Mouse (Mus musculus): ENCODE measurements at regions not wholly inside any gene's neighbourhood (a gene's known extent, or its start where the extent isn't known, plus 50 kb on each side); places are given as distances from the start of the nearest gene placed in this dataset.
A peak's percentile ranks its signal among the peaks of the same experiment; 100 is the strongest.
"Not testable (repeated sequence)": the region's sequence is repeated elsewhere in the genome, so short reads cannot be mapped to it uniquely, and the experiment has no call there.

- ATAC-seq (replicated peaks; ENCODE audit: insufficient number of reproducible peaks, low FRiP score, low TSS enrichment, low read depth) (no peak), DNase-seq (ENCODE audit: low spot score) (peak; percentile 44)
- H3K4me3 ChIP-seq (ENCODE audit: low read depth, low read length), result no peak overlapping the region
Measured at GRCm38 (mm10) chr13:27945062-27945461, 71.0 kb upstream of the Prl4a1 start.

DNA sequence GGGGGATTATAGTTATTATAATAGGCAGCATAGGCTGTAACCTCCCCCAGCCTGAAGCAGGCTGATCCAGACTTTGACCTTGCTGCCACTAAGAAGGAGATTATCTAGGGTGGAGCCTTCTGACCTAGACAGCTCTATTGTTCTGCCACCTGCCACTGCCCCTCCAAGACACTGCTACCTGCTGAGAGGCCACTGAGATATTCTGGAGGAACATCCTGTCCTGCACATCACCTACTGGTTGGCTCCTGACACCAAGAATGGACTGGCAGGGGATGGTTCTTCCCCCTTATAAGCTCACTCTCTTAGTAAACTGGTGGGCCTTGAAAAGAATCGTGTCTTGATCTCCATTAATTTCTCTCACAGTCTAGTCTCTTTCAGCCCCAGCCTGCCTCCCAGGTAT, 55.6 kb upstream of the Prl4a1 start:
- not testable (repeated sequence) for H3K4me3 ChIP-seq (ENCODE audit: low read depth, low read length); ATAC-seq (replicated peaks; ENCODE audit: insufficient number of reproducible peaks, low FRiP score, low TSS enrichment, low read depth); H3K4me1 ChIP-seq (ENCODE audit: control insufficient read depth, insufficient read depth, low read length); H3K27ac ChIP-seq (replicated peaks; ENCODE audit: low read depth, low read length); H3K4me2 ChIP-seq (ENCODE audit: low read depth, low read length); H3K9me3 ChIP-seq (replicated peaks; ENCODE audit: control insufficient read depth, low read length); H3K9ac ChIP-seq (replicated peaks; ENCODE audit: low read length); H3K27me3 ChIP-seq (ENCODE audit: control insufficient read depth, insufficient read depth, low read length); H3K36me3 ChIP-seq (replicated peaks; ENCODE audit: control insufficient read depth, insufficient read depth, low read depth, low read length); DNase-seq (ENCODE audit: low spot score)
- WGBS, result 86% methylated on average over 1 of the region's 1 CpGs

More at GRCm38 (mm10) chr13:27945062-27945461, 71.0 kb upstream of the Prl4a1 start:
- Histone ChIP-seq H3K4me1 (ENCODE audit: control insufficient read depth, insufficient read depth, low read length) (no peaks in the 10 kb centered on the region), H3K27ac (replicated peaks; ENCODE audit: low read depth, low read length) (no peak overlapping the region), H3K4me2 (ENCODE audit: low read depth, low read length) (no peak overlapping the region), H3K9ac (replicated peaks; ENCODE audit: low read length) (no peak overlapping the region), H3K9me3 (replicated peaks; ENCODE audit: control insufficient read depth, low read length) (no peaks in the 10 kb centered on the region), H3K27me3 (ENCODE audit: control insufficient read depth, insufficient read depth, low read length) (no peaks in the 10 kb centered on the region), H3K36me3 (replicated peaks; ENCODE audit: control insufficient read depth, insufficient read depth, low read depth, low read length) (no peaks in the 10 kb centered on the region)
- WGBS, result 51% methylated on average over 3 of the region's 3 CpGs

DNA sequence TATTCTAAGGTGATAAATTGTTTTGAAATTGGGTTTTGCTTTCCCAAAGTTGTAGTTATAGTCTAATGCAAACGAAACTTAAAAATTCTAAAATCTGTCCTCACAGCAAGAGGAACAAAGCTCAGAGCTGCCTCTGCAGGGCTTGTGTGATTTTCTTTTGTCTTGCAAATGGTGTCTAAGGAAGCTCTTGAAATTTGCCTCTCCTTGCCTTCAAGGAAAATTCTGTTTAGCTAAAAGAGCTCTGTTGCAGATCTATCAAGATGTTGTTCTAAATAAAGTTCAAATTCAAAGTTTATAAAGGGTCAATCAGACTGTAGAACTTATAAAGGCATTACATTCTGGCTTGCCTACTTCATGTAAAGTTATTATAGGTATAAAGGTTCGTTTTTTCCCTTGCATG, 53.6 kb upstream of the Prl4a1 start:
- 78% methylated on average over 2 of the region's 2 CpGs for WGBS
- not testable (repeated sequence) for DNase-seq (ENCODE audit: low spot score); H3K4me3 ChIP-seq (ENCODE audit: low read depth, low read length)

DNA sequence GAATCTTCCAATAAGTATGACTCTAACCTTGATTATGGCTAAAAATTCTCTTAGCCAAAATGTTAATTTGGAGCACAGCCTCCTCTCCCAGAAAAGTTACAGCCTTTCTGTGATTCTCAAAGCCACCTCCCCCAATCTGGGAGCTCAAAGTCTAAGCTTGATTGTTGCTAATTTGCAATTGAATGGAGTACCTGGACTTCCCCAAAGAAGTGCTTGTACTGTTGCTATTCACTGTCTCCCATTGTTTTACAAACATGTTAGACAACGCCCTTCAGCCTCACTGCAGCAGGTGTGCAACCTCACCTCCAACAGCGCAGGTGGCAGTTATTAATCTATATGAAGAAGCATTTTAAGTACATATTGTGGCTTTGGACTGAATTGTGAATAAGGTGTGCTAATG, 50.0 kb upstream of the Prl4a1 start:
- not testable (repeated sequence) for H3K27me3 ChIP-seq (ENCODE audit: control insufficient read depth, insufficient read depth, low read length); H3K4me3 ChIP-seq (ENCODE audit: low read depth, low read length); H3K36me3 ChIP-seq (replicated peaks; ENCODE audit: control insufficient read depth, insufficient read depth, low read depth, low read length); DNase-seq (ENCODE audit: low spot score); ATAC-seq (replicated peaks; ENCODE audit: insufficient number of reproducible peaks, low FRiP score, low TSS enrichment, low read depth); H3K9me3 ChIP-seq (replicated peaks; ENCODE audit: control insufficient read depth, low read length); H3K27ac ChIP-seq (replicated peaks; ENCODE audit: low read depth, low read length); H3K9ac ChIP-seq (replicated peaks; ENCODE audit: low read length); H3K4me2 ChIP-seq (ENCODE audit: low read depth, low read length); H3K4me1 ChIP-seq (ENCODE audit: control insufficient read depth, insufficient read depth, low read length)
- 88% methylated on average over 2 of the region's 2 CpGs for WGBS

More for the DNA sequence above, 53.6 kb upstream of the Prl4a1 start:
- not testable (repeated sequence) for H3K9ac ChIP-seq (replicated peaks; ENCODE audit: low read length); H3K9me3 ChIP-seq (replicated peaks; ENCODE audit: control insufficient read depth, low read length); H3K27me3 ChIP-seq (ENCODE audit: control insufficient read depth, insufficient read depth, low read length); H3K36me3 ChIP-seq (replicated peaks; ENCODE audit: control insufficient read depth, insufficient read depth, low read depth, low read length); H3K4me2 ChIP-seq (ENCODE audit: low read depth, low read length); H3K4me1 ChIP-seq (ENCODE audit: control insufficient read depth, insufficient read depth, low read length); ATAC-seq (replicated peaks; ENCODE audit: insufficient number of reproducible peaks, low FRiP score, low TSS enrichment, low read depth); H3K27ac ChIP-seq (replicated peaks; ENCODE audit: low read depth, low read length)

Measured in embryonic facial prominence, embryonic 11.5 days (tissue).